Mouse (Mus musculus): Measurements from ENCODE around the gene Ssr2.

The Ssr2 gene

DNA sequence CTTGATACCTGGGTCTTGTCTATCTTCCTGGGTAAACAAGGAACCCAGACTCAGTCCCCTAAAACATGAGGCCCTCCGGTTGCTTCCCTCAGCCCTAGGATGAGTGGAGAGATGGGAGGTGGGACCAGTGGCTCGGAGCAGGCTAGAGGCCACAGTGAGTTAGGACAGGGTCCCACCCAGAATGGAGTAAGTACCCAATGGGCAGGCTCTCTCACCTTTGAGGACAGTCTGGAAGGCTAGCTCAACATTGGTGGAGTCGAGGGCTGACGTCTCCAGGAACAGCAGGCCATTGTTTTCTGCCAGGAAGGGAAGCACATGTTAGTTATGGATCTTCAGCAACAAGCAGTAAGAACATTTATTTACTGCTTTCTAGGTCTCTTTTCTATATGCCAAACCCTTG is 33.2 kb upstream of the Ssr2 start:
- DNase-seq = no peak

- DNase-seq = no peak
Measured at GRCm38 (mm10) chr3:88543174-88543573, 32.5 kb upstream of the Ssr2 start.

- no peak for DNase-seq
Measured at GRCm38 (mm10) chr3:88543651-88544410, 31.8 kb upstream of the Ssr2 start.

DNA sequence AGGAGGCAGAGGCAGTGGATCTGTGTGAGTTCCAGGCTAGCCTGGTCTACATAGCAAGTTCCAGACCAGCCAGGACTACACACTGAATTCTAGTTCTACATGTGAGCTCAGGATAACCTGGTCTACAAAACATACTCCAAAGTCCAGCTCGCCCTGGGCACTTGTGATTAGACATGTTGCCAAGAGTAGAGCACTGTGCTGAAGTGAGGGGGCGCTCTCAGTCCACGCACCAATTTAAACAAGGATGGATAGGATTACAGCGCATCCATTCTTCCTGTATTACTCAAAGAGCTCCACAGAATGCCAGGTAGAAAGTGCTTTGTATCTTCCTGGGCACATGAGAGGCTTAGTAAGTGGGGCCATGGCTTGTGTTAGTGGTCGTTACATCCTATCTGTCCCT is 31.2 kb upstream of the Ssr2 start:
- DNase-seq = no peak

DNA sequence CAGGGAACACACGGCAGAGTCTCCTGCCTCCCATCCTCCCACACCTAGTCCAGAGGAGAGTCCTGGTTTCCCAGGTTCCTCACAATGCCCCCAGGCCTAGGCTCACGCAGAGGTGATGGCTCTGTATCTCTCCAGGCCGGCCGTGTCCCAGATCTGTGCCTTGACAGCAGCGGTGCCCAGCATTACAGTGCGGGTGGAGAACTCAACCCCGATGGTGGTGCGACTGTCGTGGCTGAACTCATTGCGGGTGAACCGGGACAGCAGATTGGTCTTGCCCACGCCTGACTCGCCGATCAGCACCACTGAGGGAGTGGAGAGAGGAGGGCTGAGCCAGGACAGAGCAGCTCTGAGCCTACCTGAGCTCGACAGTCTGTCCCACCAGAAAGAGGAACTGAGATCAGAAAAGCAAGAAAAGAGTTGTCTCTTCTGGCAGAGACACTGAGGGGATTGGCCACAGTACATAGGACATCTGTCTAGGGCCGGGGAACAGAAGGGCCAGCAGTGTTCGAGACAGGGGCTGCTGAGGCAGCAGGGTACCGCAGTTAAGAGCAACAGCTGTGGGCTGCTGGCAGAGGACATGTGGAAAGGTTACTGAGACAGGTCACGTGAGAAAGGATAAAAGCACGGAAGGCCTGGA is 30.6 kb upstream of the Ssr2 start:
- no peak for DNase-seq

- DNase-seq = peak; percentile 34
Measured at GRCm38 (mm10) chr3:88546674-88547418, 28.8 kb upstream of the Ssr2 start.

GRCm38 (mm10) chr3:88548180-88548917 is 27.3 kb upstream of the Ssr2 start, which contains the start of gene Rab25:
Gene Rab25 (minus strand): TSS chr3:88548300.
- no peak for DNase-seq

DNA sequence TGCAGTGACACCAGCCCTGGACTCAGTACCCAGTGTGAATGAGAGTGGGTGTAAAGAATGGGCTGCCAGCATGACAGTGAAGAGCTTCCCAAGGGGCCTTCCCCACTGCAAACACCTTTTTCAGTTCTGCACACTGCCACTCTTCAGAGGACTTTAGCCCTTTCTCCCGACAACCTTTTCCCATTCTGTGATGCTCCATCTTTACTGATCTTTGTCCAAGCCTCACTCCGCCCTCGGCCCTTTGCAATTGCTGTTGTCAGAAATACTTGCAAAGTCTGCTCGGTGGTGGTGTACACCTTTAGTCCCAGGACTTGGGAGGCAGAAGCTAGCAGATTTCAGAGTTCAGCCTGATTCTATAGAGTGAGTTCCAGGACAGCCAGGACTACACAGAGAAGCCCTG is 24.1 kb upstream of the Ssr2 start:
- no peak for DNase-seq

DNA sequence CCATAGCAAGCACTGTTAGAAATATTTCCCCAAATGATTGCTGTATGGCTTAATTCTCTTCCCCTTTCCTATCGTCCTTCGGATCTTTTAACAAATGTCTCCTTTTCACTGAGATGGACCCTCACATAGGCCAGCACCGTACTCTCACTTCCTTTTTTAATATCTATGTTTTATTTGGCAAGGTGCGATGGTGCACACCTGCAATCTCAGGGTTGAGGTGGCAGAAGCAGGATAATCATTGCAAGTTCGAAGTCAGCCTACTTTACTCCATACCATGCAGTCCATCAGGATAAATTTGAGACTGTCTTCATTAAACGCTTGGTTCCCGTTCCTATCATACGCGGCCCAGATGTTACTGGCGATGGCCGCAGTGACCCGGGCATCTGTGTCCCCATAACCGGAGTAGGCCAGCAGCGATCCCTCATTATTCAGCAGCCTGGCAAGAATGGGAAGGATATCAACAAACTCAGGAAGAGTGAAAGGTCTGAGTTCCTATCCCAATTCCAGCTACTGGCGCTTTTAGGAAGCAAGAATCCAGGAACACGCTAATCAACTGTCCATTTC is 23.5 kb upstream of the Ssr2 start:
- DNase-seq = no peak

DNA sequence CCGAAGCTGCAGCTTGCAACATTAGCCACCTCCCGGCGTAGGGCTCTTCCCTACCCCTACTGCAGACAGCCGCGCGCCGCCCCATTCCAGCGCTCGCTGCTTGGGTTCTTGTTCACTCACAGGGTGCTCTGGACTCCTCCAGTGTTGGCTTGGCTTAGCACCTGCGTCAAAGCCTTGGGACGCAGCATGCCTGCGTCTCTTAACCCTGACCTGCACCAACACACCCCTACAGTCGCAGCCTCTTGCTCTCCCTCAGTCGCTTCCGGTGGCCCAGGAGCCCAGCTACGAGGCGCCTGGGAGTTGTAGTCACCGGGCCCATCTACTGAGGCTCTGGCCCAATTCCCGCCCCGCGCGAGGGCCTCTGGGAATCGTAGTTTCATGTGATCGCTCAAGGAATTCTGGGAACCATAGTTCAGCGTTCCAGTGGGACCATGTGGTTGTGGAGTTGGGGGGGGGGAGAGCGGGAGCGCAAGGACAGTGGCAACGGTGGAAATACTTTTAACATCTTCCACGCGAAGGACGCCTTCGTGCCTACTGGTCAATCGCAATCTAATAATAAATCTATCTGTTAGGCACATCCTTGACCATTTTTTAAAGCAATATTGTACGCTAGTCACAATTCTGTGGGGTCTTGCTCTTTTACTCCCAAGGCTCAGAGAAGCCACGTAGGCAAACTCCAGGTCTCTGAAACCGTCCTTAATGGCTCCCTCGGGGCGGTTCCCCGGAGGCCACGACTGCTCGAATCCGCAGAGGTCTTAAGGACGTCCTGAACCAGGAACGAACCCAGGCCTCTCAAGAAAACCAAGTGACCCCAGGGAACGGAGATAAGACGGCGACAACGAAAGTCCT is 22.8 kb upstream of the Ssr2 start, which contains the start of gene Lamtor2:
Gene Lamtor2 (minus strand): TSS at position 399 of the 849 bp plus-strand sequence.
- DNase-seq = peak; percentile 98

- DNase-seq = no peak
Measured at GRCm38 (mm10) chr3:88553525-88553879, 22.2 kb upstream of the Ssr2 start, which contains the start of gene Ubqln4. Gene Ubqln4 (plus strand): TSS chr3:88553758.

GRCm38 (mm10) chr3:88553880-88554586 is 21.6 kb upstream of the Ssr2 start:
- DNase-seq = peak; percentile 89

GRCm38 (mm10) chr3:88555069-88555605 is 20.5 kb upstream of the Ssr2 start:
- no peak for DNase-seq

- no peak for DNase-seq
Measured at GRCm38 (mm10) chr3:88555731-88556130, 19.9 kb upstream of the Ssr2 start.

- DNase-seq = no peak
Measured at GRCm38 (mm10) chr3:88556616-88557015, 19.1 kb upstream of the Ssr2 start.

DNA sequence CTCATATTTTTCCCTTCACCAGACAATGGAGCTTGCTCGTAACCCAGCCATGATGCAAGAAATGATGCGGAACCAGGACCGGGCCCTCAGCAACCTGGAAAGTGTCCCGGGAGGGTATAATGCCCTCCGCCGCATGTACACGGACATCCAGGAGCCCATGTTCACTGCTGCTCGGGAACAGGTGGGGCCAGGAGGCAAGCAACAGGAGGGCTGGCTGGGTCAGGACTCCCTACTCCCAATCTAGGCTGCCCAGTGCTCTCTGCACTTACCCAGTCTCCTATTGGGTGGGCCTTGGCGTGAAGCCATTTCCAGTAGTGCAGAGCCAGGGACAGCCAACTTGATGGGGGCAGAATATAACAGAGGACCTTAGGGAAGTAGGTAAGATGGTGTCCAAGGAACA is 16.1 kb upstream of the Ssr2 start:
- no peak for DNase-seq

DNA sequence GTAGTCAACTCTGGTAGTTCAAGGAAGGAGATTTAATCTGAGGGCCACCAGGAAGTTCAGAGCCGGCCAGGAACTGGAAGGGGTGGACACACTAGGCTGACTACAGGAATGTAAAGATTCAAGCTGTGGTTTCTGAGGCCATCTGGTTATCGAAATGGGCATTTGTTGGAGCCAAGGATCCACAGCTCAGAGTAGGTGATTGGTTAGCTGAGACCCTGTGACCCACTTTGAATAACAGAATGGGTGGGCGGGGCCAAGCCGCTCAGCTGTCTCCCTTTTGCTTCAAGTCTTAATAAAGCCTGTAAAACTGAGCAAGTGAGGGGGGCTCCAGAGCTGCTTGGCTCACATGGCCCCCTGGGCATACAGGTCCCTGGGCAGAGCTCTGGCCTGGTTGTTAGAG is 13.7 kb upstream of the Ssr2 start:
- no peak for DNase-seq

DNA sequence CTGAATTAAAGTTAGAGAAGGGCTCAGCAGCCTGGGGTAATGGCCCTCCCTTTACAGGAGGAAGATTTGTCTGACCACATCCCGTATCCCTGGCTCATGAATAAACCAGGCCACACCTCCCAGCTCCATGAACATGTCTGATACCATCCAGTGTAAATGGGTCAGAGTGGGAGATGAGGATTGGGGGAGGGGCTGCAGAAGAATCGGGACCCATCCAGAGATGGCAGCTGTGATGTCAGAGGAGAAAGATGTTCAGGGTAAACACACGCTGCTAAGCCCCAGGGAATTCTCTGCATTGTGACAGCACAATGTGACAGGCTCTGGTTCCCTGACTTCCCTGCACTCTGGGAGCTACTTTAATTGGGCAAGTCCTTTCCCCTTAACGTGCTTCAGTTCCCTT is 12.2 kb upstream of the Ssr2 start:
- DNase-seq = no peak

DNA sequence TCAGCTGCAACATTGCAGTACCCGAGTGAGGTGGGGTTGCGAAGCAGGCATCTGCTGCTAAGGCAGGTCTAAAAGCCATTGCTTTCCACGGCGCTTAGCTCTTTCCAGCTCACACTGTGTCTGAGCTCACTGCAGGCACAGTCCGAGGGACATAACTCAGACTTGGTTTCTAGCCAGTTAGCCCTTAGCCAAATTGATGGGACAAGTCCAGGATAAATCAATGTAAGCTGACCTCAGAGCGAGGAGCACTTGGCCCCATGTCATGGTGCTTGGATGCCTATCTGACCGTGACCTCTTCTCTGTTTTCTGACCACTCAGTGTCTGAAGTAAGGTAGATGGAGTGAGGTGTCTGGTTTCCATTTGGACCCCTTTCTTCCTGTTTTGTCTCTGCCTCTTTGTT is 11.7 kb upstream of the Ssr2 start:
- DNase-seq = no peak

- DNase-seq = no peak
Measured at GRCm38 (mm10) chr3:88566116-88566515, 9.6 kb upstream of the Ssr2 start.

DNA sequence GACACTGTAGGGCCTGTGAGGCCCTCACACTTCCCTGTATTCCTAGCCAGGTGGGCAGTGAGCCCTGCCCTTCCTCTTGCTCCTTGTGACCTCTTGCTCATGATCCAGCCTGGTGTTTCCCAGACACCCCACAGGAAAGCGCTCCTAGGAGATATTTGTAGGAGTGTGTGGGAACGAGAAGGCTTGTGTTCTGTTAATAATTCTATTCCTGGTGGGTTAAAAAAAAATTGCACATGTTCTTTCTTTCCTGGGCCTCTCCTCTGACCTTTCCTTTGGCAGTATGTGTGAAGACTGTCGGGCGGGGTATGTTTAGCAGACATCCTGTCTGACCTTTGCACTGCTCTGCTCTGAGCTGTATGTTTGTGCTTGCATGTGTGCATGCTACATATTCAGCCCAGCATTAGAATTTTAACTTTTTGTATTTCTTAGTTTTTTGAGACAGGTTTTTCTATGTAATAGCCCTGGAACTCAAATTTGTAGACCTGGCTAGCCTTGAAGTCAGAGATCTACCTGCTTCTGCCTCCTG is 9.1 kb upstream of the Ssr2 start:
- no peak for DNase-seq
